Mouse (Mus musculus): ENCODE data around the gene Ms4a4a. TPM values are rescaled to one million over a fixed set of nuclear protein-coding genes. Genes with fewer than 3 reads are reported as not detected.
"Not testable (repeated sequence)": the region's sequence is repeated elsewhere in the genome, so short reads cannot be mapped to it uniquely, and the experiment has no call there.

Ms4a4a gene
- total RNA-seq, 2 experiments from 2014 or later, result 0.61 to 0.89 TPM

DNA sequence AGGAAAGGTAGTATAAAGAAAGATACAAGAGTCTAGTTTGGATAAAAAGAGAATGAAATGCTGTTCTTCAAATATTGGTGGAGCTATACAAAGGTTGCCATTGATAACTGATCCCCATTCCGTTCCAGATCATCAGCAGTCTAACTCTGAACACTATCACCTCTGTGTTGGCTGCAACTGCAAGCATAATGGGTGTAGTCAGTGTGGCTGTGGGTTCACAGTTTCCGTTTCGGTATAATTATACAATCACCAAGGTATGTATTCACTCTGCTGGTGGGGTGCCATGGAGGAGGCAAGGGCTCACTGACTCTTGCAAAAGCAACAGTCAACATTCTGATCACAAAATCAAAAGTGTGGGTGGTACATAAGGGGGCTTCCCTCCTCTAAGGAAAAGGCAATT, 43.5 kb downstream of the Ms4a4a start:
- DNase-seq (ENCODE audit: extremely low spot score in 1 of 2, low spot score in 1 of 2), result not testable (repeated sequence)

DNA sequence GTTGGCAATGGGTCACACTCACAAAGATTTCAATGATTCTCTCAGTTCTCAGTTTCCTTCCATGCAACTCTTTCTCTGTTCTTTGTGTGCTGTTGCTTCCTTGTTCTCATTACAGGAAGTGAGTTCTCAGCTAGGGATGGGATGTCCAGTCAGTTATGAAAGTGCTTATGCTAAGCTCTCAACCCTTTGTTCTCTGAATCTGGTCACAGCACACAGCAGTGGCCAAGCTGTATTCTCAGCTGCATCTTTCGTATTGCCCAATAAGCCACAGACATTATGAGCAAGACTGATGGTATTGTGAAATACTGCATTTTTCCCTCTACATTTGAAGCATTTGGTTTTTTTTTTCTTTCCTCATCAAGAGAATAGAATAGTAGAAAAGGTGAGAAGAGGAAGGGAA, 55.9 kb downstream of the Ms4a4a start:
- not testable (repeated sequence) for DNase-seq (ENCODE audit: extremely low spot score in 1 of 2, low spot score in 1 of 2)

DNA sequence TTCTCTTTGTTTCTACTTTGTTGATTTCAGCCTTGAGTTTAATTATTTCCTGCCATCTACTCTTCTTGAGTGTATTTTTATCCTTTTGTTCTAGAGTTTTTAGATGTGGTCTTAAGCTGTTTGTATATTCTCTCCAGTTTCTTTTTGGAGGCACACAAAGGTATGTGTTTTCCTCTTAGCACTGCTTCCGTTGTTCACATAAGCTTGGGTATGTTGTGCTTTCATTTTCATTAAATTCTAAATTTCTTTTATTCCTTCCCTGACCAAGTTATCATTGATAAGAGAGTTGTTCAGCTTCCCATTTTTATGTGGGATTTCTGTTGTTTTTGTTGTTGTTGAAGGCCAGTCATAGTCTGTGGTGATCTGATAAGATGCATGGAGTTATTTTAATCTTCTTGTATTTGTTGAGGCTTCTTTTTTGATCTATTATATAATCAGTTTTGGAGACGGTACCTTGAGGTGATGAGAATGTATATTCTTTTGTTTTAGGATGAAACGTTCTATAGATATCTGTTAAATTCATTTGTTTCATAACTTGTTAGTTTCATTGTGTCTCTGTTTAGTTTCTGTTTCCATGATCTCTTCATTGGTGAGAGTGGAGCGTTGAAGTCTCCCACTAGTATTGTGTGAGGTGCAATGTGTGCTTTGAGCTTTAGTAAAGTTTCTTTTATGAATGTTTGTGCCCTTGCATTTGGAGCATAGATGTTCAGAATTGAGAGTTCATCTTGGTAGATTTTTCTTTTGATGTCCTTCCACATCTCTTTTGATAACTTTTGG, 59.9 kb downstream of the Ms4a4a start:
- DNase-seq (ENCODE audit: extremely low spot score in 1 of 2, low spot score in 1 of 2), result no peak

Other genes starting within 250 kb of the Ms4a4a start
- gene 1700017D01Rik, start 244.6 kb upstream of the Ms4a4a start, total RNA-seq (2021), result not detected
- not detected for gene 1700025F22Rik, start 210.2 kb upstream of the Ms4a4a start, total RNA-seq (2021)
- gene Ms4a13, start 178.8 kb upstream of the Ms4a4a start, total RNA-seq (2021), result not detected
- gene Ms4a12, start 143.1 kb upstream of the Ms4a4a start, total RNA-seq (2021), result not detected
- gene Ms4a1, start 109.3 kb upstream of the Ms4a4a start, total RNA-seq (2021), result not detected
- not detected for gene Ms4a5, start 91.7 kb upstream of the Ms4a4a start, total RNA-seq (2021)
- gene Ms4a14, start 61.1 kb upstream of the Ms4a4a start, total RNA-seq (2021), result not detected
- not detected for gene Ms4a7, start 39.4 kb upstream of the Ms4a4a start, total RNA-seq (2021)
- gene Ms4a4c, start 29.2 kb downstream of the Ms4a4a start, total RNA-seq (2021), result not detected
- not detected for gene Ms4a4b, start 68.0 kb downstream of the Ms4a4a start, total RNA-seq (2021)
- gene Ms4a6c, start 93.8 kb downstream of the Ms4a4a start, total RNA-seq (2021), result 1 to 10 TPM in 1 of 2 experiments, under 1 TPM in 1; 0.68 to 1.2 TPM
- gene Gm8369, start 110.4 kb downstream of the Ms4a4a start, total RNA-seq (2021), result under 1 TPM in 1 of 2 experiments, not detected in 1; 0.12 TPM
- 1 to 10 TPM; 1.6 to 2.7 TPM for gene Ms4a6b, start 141.0 kb downstream of the Ms4a4a start, total RNA-seq (2021)
- gene Ms4a4d, start 161.3 kb downstream of the Ms4a4a start, total RNA-seq (2021), result not detected
- under 1 TPM; 0.54 to 0.98 TPM for gene Ms4a6d, start 229.3 kb downstream of the Ms4a4a start, total RNA-seq (2021)
- not detected for gene Ms4a2, start 248.2 kb downstream of the Ms4a4a start, total RNA-seq (2021)